Mouse (Mus musculus) liver, postnatal 0 days (tissue): ENCODE measurements at regions not wholly inside any gene's neighbourhood (a gene's known extent, or its start where the extent isn't known, plus 50 kb on each side); places are given as distances from the start of the nearest gene placed in this dataset.

Experiments
- ATAC-seq: fragments of 200-750 bp; cut with Nextera tagmentation; 2 replicates; pipeline ENCODE4 v1.8.0; 2017; ENCODE audit warnings: mild to moderate bottlenecking, moderate library complexity
- DNase-seq: peaks from one replicate; pipeline ENCODE4 v3.0.0-alpha.2; 2016
- H3K27ac ChIP-seq: fragments of 300-500 bp; sonication (generic); 2 replicates; pipeline ENCODE4 v1.5.1; 2014; ENCODE audit warnings: antibody characterized with exemption, moderate library complexity, mild to moderate bottlenecking, low read depth
- H3K27me3 ChIP-seq: fragments of 300-500 bp; sonication (generic); 2 replicates; pipeline ENCODE4 v1.6.1; 2014; ENCODE audit warnings: low read length, control low read depth, mixed read lengths; ENCODE audit not compliant: insufficient read depth
- H3K36me3 ChIP-seq: fragments of 300-500 bp; sonication (generic); replicated peaks from 2 replicates; pipeline ENCODE4 v1.6.1; 2014; ENCODE audit warnings: mild to moderate bottlenecking, control low read depth, low read length, moderate library complexity, mixed read lengths; ENCODE audit not compliant: insufficient read depth
- H3K4me1 ChIP-seq: fragments of 300-500 bp; sonication (generic); 2 replicates; pipeline ENCODE4 v1.6.1; 2014; ENCODE audit warnings: antibody characterized with exemption, mild to moderate bottlenecking, control low read depth; ENCODE audit not compliant: insufficient read depth
- H3K4me2 ChIP-seq: fragments of 300-500 bp; sonication (generic); 2 replicates; pipeline ENCODE4 v1.6.1; 2014; ENCODE audit warnings: low read depth, mild to moderate bottlenecking, low read length, moderate library complexity, mixed read lengths
- H3K4me3 ChIP-seq: fragments of 300-500 bp; sonication (generic); 2 replicates; pipeline ENCODE4 v1.5.1; 2014; ENCODE audit warnings: low read depth, low read length
- H3K9ac ChIP-seq: fragments of 300-500 bp; sonication (generic); replicated peaks from 2 replicates; pipeline ENCODE4 v1.6.1; 2014; ENCODE audit warnings: mild to moderate bottlenecking, moderate library complexity
- H3K9me3 ChIP-seq: fragments of 300-500 bp; sonication (generic); 2 replicates; pipeline ENCODE4 v1.6.1; 2016; ENCODE audit warnings: mild to moderate bottlenecking, control low read depth, low read length, mixed read lengths
- CTCF ChIP-seq: sonication (generic); IDR thresholded peaks from 2 replicates; pipeline ENCODE4 v1.5.1; 2016; ENCODE audit warnings: antibody characterized with exemption, low read depth
- EP300 ChIP-seq: IDR thresholded peaks from 2 replicates; pipeline ENCODE4 v1.6.1; 2016; ENCODE audit warnings: antibody characterized with exemption, low read depth, mild to moderate bottlenecking
- WGBS: fragments of 180-500 bp; shearing (Covaris S2); extraction: QIAGEN DNeasy Blood & Tissue Kit; methylation state at CpG from one replicate; pipeline ENCODE4 v1.1.7; 2014; ENCODE audit not compliant: insufficient replicate concordance; 5-methylcytosine and 5-hydroxymethylcytosine counted together

- Histone ChIP-seq H3K27ac (no peak overlapping the region), H3K4me1 (no peaks in the 10 kb centered on the region), H3K9ac (no peak overlapping the region), H3K36me3 (no peaks in the 10 kb centered on the region), H3K4me2 (no peak overlapping the region), H3K9me3 (no peaks in the 10 kb centered on the region), H3K4me3 (no peak overlapping the region), H3K27me3 (no peaks in the 10 kb centered on the region)
- 62% methylated on average over 5 of the region's 5 CpGs for WGBS
- TF ChIP-seq CTCF: no peak
- TF ChIP-seq EP300: no peak
- DNase-seq: no peak
- ATAC-seq: no peak
These were observed 213.5 kb downstream of the Tox3 start for GRCm38 (mm10) chr8:90134626-90135025.

- DNase-seq (no peak), ATAC-seq (no peak)
- Histone ChIP-seq H3K4me3 (no peak overlapping the region), H3K4me2 (no peak overlapping the region), H3K9ac (no peak overlapping the region), H3K27ac (no peak overlapping the region), H3K9me3 (no peaks in the 10 kb centered on the region), H3K36me3 (no peaks in the 10 kb centered on the region), H3K27me3 (no peaks in the 10 kb centered on the region), H3K4me1 (no peaks in the 10 kb centered on the region)
- WGBS: 74% methylated on average over 5 of the region's 5 CpGs
- no peak for TF ChIP-seq EP300
- TF ChIP-seq CTCF: no peak
These were observed 217.4 kb downstream of the Tox3 start for GRCm38 (mm10) chr8:90130704-90131267.

- no peak overlapping the region for H3K27ac ChIP-seq
- H3K27me3 ChIP-seq: no peaks in the 10 kb centered on the region
- H3K4me3 ChIP-seq: no peak overlapping the region
- no peaks in the 10 kb centered on the region for H3K4me1 ChIP-seq
- TF ChIP-seq CTCF (no peak), EP300 (no peak)
- no peaks in the 10 kb centered on the region for H3K9me3 ChIP-seq
- no peak overlapping the region for H3K9ac ChIP-seq
- no peak overlapping the region for H3K4me2 ChIP-seq
- DNase-seq (no peak), ATAC-seq (no peak)
- WGBS: 73% methylated on average over 1 of the region's 1 CpGs
- H3K36me3 ChIP-seq: no peaks in the 10 kb centered on the region
These were observed 222.7 kb downstream of the Tox3 start for GRCm38 (mm10) chr8:90125426-90125825.

- H3K9ac ChIP-seq: no peak overlapping the region
- no peaks in the 10 kb centered on the region for H3K27me3 ChIP-seq
- no peak overlapping the region for H3K27ac ChIP-seq
- DNase-seq (no peak), ATAC-seq (no peak)
- no peaks in the 10 kb centered on the region for H3K4me1 ChIP-seq
- H3K4me3 ChIP-seq: no peak overlapping the region
- no peaks in the 10 kb centered on the region for H3K36me3 ChIP-seq
- no peak for TF ChIP-seq EP300
- no peak for TF ChIP-seq CTCF
- no peaks in the 10 kb centered on the region for H3K9me3 ChIP-seq
- no peak overlapping the region for H3K4me2 ChIP-seq
These were observed 225.0 kb downstream of the Tox3 start for GRCm38 (mm10) chr8:90123101-90123500.

- Histone ChIP-seq H3K9ac (no peak overlapping the region), H3K4me3 (no peak overlapping the region), H3K9me3 (no peaks in the 10 kb centered on the region), H3K36me3 (no peaks in the 10 kb centered on the region), H3K4me1 (no peaks in the 10 kb centered on the region), H3K27me3 (no peaks in the 10 kb centered on the region), H3K4me2 (no peak overlapping the region), H3K27ac (no peak overlapping the region)
- ATAC-seq: no peak
- WGBS: 67% methylated on average over 3 of the region's 3 CpGs
- no peak for DNase-seq
- TF ChIP-seq CTCF (no peak), EP300 (no peak)
These were observed 226.2 kb downstream of the Tox3 start for GRCm38 (mm10) chr8:90121935-90122334.

GRCm38 (mm10) chr8:90121017-90121416, 227.1 kb downstream of the Tox3 start:
- ATAC-seq: no peak
- Histone ChIP-seq H3K4me3 (no peak overlapping the region), H3K36me3 (no peaks in the 10 kb centered on the region), H3K4me1 (no peaks in the 10 kb centered on the region), H3K9me3 (no peaks in the 10 kb centered on the region), H3K27ac (no peak overlapping the region), H3K27me3 (no peaks in the 10 kb centered on the region), H3K9ac (no peak overlapping the region), H3K4me2 (no peak overlapping the region)
- 24% methylated on average over 3 of the region's 3 CpGs for WGBS
- TF ChIP-seq CTCF (no peak), EP300 (no peak)
- no peak for DNase-seq

- TF ChIP-seq CTCF (no peak), EP300 (no peak)
- no peaks in the 10 kb centered on the region for H3K4me1 ChIP-seq
- H3K27ac ChIP-seq: no peak overlapping the region
- no peak overlapping the region for H3K9ac ChIP-seq
- no peak for DNase-seq
- no peaks in the 10 kb centered on the region for H3K27me3 ChIP-seq
- H3K36me3 ChIP-seq: no peaks in the 10 kb centered on the region
- no peak for ATAC-seq
- H3K9me3 ChIP-seq: no peaks in the 10 kb centered on the region
- no peak overlapping the region for H3K4me2 ChIP-seq
- H3K4me3 ChIP-seq: no peak overlapping the region
- WGBS: 89% methylated on average over 2 of the region's 2 CpGs
These were observed 232.7 kb downstream of the Tox3 start for GRCm38 (mm10) chr8:90115436-90115835.
